Mouse (Mus musculus): ENCODE data around the gene Gm11060.

The Gm11060 gene

DNA sequence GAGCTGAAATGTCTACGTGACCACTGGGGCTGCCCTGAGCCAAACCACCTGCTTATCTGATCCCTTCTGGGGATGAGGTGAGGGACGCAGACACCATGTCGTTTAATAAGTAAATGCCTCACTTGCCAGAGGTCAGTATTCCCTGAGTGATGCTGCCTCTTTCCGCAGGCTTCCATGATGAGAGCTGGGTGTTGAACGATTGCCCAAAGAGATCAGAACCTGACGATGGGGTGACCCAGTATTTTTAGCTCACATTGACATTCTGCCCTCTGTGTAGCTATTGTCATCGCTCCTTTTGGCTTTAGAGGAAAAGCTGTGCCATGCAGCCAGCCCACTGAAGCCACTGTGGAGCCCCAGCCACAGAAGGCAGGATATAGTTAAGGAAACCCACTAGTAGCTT is 47.7 kb downstream of the Gm11060 start:
- DNase-seq (ENCODE audit: extremely low read depth, insufficient read length, low spot score): no peak

DNA sequence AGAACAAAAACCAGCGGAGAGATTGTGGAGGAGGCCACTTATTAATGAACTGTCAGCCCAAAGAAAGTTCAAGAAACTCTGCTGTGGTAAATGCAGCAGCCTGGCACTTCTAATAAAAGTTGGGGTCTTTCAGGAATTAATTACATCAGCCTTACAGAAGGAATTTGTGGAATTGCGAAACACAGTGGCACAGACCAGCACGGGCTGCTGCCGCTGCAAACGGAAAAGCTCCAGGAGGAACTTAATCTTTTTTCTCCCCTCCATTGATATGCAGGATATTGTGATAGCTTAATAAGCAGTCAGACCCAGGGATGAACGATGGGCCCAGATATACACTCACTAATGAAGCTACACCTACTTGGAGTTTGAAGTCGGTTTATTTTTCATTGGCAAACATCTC is 49.6 kb downstream of the Gm11060 start:
- no peak for DNase-seq (ENCODE audit: extremely low read depth, insufficient read length, low spot score)
